Mouse (Mus musculus) intestine, postnatal 0 days (tissue): ENCODE results near the gene Cox8c. TPM values are rescaled to one million over a fixed set of nuclear protein-coding genes. Genes with fewer than 3 reads are reported as not detected.

Experiments used
- ATAC-seq: fragments of 200-750 bp; cut with Nextera tagmentation; 2 replicates; pipeline ENCODE4 v1.8.0; 2017; ENCODE audit warnings: mild to moderate bottlenecking, moderate TSS enrichment, moderate library complexity
- H3K27ac ChIP-seq: fragments of 300-500 bp; sonication (generic); 2 replicates; pipeline ENCODE4 v1.5.1; 2014; ENCODE audit warnings: mild to moderate bottlenecking, low read depth, low read length, moderate library complexity
- H3K27me3 ChIP-seq: fragments of 300-500 bp; sonication (generic); replicated peaks from 2 replicates; pipeline ENCODE4 v1.6.1; 2014; ENCODE audit warnings: low read length, mixed read lengths; ENCODE audit not compliant: control insufficient read depth, insufficient read depth
- H3K36me3 ChIP-seq: fragments of 300-500 bp; sonication (generic); 2 replicates; pipeline ENCODE4 v1.6.1; 2014; ENCODE audit warnings: mild to moderate bottlenecking, moderate library complexity; ENCODE audit not compliant: control insufficient read depth, insufficient read depth
- H3K4me1 ChIP-seq: fragments of 300-500 bp; sonication (generic); replicated peaks from 2 replicates; pipeline ENCODE4 v1.6.1; 2014; ENCODE audit warnings: antibody characterized with exemption, low read length, mixed read lengths; ENCODE audit not compliant: control insufficient read depth, insufficient read depth
- H3K4me2 ChIP-seq: fragments of 300-500 bp; sonication (generic); replicated peaks from 2 replicates; pipeline ENCODE4 v1.6.1; 2014; ENCODE audit warnings: low read depth, mild to moderate bottlenecking, moderate library complexity
- H3K4me3 ChIP-seq: fragments of 300-500 bp; sonication (generic); 2 replicates; pipeline ENCODE4 v1.5.1; 2014; ENCODE audit warnings: low read depth, low read length
- H3K9ac ChIP-seq: fragments of 300-500 bp; sonication (generic); 2 replicates; pipeline ENCODE4 v1.6.1; 2014; ENCODE audit warnings: mild to moderate bottlenecking, low read depth, low read length
- H3K9me3 ChIP-seq: fragments of 300-500 bp; sonication (generic); 2 replicates; pipeline ENCODE4 v1.6.1; 2016; ENCODE audit warnings: mixed run types; ENCODE audit not compliant: control insufficient read depth
- CTCF ChIP-seq: sonication (generic); IDR thresholded peaks from 2 replicates; pipeline ENCODE4 v1.5.1; 2016; ENCODE audit warnings: low read depth, mild to moderate bottlenecking, control low read depth, antibody characterized with exemption, moderate library complexity
- WGBS: fragments of 180-500 bp; shearing (Covaris S2); extraction: QIAGEN DNeasy Blood & Tissue Kit; methylation state at CpG from one replicate; pipeline ENCODE4 v1.1.7; 2014; 5-methylcytosine and 5-hydroxymethylcytosine counted together
- polyA plus RNA-seq: library from polyadenylated mRNA; unstranded; fragments of >200 nt; fragmentation: Nextera tagmentation; extraction: Ambion mirVana; gene quantifications from 2 replicates; pipeline ENCODE4 v1.2.1, GENCODE M21; 2015

Gene Cox8c
- polyA plus RNA-seq, 1 experiment from 2014 or later, result not detected

GRCm38 (mm10) chr12:102949395-102950208 lies 50.5 kb downstream of the Cox8c start:
- Histone ChIP-seq H3K36me3 (no peaks in the 10 kb centered on the region), H3K4me2 (peak overlapping the region; percentile 79), H3K4me1 (no peaks in the 10 kb centered on the region), H3K27me3 (peaks cover 15% of the 10 kb centered on the region), H3K9me3 (no peaks in the 10 kb centered on the region), H3K4me3 (peak overlapping the region; percentile 46), H3K9ac (no peak overlapping the region), H3K27ac (no peak overlapping the region)
- WGBS, result 1% methylated on average over 39 of the region's 42 CpGs
- no peak for TF ChIP-seq CTCF
- no peak for ATAC-seq

Other genes starting within 250 kb of the Cox8c start
- 56.3 and 57.4 TPM in 2 replicates for gene Itpk1, start 194.4 kb upstream of the Cox8c start, polyA plus RNA-seq
- gene Moap1, start 155.7 kb upstream of the Cox8c start, polyA plus RNA-seq, result 10.8 and 12.2 TPM in 2 replicates
- 22.7 and 23.6 TPM in 2 replicates for gene Tmem251, start 155.6 kb upstream of the Cox8c start, polyA plus RNA-seq
- gene Gm28051, start 141.6 kb upstream of the Cox8c start, polyA plus RNA-seq, result not detected in 2 replicates
- 16.5 and 17.0 TPM in 2 replicates for gene Gon7, start 141.5 kb upstream of the Cox8c start, polyA plus RNA-seq
- 16.3 and 16.5 TPM in 2 replicates for gene Ubr7, start 141.3 kb upstream of the Cox8c start, polyA plus RNA-seq
- 13.1 TPM in 2 replicates for gene Gm20604, start 140.6 kb upstream of the Cox8c start, polyA plus RNA-seq
- gene Btbd7, start 20.8 kb upstream of the Cox8c start, polyA plus RNA-seq, result 7.8 and 8.8 TPM in 2 replicates
- 0.10 and 0.16 TPM in 2 replicates for gene Unc79, start 49.5 kb downstream of the Cox8c start, polyA plus RNA-seq